Mouse (Mus musculus): ENCODE data around the gene Fbxo47. TPM values are rescaled to one million over a fixed set of nuclear protein-coding genes. Genes with fewer than 3 reads are reported as not detected.

Fbxo47 gene
- total RNA-seq (2017) = 0.53 to 2.1 TPM (median 1.5 TPM) in 3 replicates

DNA sequence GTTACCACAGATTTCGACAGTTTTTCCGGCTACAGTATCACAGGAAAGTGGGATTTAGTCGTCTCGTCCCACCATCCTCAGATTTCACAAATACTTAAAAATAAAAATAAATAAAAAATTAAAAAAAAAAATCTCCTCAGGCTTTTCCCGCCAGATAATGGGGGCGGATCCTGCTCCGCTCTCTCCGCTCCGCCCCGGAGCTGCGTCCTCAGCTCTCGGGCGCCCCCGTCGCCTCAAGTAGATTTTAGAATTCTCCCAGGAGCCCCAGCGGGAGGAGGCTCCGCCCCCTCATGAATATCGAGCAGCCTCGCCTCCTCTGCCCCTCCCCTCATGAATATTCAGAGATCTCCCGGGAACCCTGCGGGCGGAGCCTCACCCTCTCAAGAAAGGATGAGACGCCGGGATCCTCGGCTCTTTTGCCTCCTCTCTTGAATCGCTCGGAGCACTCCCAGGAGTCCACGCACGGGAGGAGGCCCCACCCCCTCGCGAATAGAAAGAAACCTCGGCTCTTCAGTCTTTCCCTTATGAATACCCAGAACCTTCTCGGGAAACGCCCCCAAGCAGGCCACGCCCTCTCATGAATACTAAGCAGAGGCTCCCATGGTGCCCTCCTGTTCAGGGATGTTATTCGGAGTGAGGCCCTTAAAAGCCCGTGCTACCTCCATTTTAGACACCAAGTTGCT, at the start of gene Fbxo47:
TSS of gene Fbxo47 (minus strand) at position 237 of the 683 bp plus-strand sequence.
- ATAC-seq (replicated peaks; ENCODE audit: insufficient number of reproducible peaks, low FRiP score, low TSS enrichment, poor library complexity, severe bottlenecking) = peak; percentile 95

DNA sequence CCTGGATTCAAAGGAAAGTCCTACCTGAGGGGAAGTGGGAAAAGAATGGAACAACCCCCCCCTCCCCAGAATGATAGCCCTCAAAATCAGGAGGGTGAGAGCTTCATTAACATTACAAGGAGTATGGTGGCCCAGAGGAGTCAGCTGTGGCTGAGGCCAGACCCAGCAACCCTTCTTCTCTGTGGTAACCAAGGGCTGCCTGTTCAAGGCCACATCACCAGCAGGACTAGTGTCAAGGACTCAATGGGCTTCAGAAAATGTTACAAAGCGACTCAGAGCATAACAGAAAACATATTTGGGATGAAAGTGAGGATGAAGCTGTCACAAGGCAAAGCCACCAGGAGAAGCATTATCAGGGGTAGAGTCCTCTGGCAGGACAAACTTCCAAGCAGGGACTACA, 49.6 kb upstream of the Fbxo47 start:
- no peak for ATAC-seq (replicated peaks; ENCODE audit: insufficient number of reproducible peaks, low FRiP score, low TSS enrichment, poor library complexity, severe bottlenecking)

DNA sequence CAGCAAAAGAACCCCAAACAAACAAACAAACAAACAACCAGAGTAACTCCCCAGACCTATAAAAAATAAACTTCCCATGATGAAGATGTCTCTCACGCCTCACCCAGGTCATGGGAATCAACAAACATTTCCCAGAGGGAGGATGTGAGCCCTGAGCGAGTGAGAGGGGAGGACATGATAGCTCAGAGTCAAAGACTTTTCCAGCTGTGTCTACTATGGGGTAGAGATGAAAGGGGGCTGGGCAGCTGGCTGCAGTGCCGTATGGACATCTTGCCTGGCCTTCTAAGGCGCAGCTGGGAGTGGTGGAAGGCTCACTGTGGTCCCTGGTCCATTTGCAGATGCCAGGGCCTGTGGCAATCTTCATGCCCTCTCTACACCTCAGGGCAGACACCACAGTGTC, 45.0 kb upstream of the Fbxo47 start:
- ATAC-seq (replicated peaks; ENCODE audit: insufficient number of reproducible peaks, low FRiP score, low TSS enrichment, poor library complexity, severe bottlenecking) = no peak

DNA sequence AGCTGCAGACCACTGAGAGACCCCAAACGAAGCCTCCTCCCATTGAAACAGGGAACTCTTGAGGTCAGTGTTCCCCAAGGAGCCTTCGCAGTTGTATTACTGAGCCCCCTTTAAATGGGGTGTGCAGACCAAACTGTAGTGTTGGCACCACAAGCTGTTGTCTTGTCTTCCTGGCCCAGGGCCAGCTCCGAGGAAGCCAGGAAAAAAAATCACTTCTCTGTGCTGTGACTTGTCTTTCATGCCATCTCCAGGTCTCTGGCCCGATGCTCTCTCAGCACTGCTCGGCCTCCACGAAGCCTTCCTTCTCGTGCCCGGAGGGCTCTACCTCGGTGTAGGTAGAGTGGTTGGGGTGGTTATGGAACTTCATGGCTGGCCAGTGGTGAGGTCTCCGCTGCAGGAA, 40.3 kb upstream of the Fbxo47 start:
- ATAC-seq (replicated peaks; ENCODE audit: insufficient number of reproducible peaks, low FRiP score, low TSS enrichment, poor library complexity, severe bottlenecking) = no peak

DNA sequence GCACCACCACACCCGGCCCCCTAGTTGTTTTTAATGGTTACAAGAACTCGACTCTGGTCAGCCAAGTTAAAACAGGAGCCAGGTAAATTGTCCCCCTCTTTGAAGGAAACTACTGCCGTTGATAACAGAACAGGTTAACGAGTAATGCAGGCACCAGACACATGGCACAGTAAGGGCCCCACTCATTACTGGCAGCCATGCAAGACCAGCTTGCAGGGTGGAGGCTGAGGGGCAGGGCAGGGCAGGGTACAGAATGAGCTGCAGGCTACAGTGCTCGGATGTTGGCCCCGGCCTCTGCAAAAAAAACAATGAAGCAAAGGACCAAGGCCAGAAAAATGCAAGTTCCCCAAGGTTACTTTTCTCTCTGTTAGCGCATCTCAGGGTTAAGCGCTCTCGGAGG, 39.7 kb upstream of the Fbxo47 start:
- no peak for ATAC-seq (replicated peaks; ENCODE audit: insufficient number of reproducible peaks, low FRiP score, low TSS enrichment, poor library complexity, severe bottlenecking)

DNA sequence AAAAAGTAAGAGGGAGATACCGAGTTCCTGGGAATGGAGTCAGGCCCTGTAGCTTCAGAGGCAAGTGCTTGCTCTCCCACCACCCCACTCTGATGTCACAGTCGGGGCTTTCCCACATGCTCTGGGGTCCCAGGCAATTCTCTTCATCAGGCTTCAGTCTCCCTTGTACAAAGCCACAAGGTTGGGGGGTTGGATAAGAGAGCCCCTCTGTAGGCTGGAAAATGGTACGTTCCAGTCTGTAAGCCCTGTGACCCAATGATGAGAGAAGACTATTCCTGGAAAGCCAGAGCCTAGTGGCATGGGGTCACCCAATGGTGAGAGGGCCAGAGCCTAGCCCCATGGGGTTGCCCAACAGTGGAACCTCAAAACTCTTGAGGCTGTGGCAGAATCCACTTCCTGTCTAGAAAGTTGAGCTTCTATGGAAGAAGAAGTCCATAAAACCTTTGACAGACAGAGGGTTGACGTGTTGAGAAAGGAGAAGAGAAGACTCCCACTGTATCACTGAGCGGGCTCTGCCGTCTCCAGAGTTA, 32.1 kb upstream of the Fbxo47 start:
- no peak for ATAC-seq (replicated peaks; ENCODE audit: insufficient number of reproducible peaks, low FRiP score, low TSS enrichment, poor library complexity, severe bottlenecking)

DNA sequence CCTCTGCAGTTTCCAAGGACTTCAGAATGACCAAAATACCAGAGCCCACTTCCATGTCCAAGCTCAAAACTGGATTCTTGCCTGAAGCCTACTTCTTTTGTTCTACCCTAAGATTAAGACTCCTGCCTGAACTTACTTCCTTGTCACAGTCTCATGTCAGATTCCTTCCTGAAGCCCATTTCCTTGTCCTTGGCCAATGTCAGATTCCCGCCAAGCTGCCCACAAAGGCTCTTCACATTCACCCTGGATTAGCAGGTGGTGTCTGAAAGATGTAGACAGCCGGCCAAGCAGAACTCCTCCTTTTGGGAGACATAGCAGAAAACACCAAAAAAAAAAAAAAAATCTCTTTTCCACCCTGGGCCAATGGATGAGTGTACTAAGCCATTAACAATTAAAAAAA, 31.5 kb upstream of the Fbxo47 start:
- ATAC-seq (replicated peaks; ENCODE audit: insufficient number of reproducible peaks, low FRiP score, low TSS enrichment, poor library complexity, severe bottlenecking) = no peak

DNA sequence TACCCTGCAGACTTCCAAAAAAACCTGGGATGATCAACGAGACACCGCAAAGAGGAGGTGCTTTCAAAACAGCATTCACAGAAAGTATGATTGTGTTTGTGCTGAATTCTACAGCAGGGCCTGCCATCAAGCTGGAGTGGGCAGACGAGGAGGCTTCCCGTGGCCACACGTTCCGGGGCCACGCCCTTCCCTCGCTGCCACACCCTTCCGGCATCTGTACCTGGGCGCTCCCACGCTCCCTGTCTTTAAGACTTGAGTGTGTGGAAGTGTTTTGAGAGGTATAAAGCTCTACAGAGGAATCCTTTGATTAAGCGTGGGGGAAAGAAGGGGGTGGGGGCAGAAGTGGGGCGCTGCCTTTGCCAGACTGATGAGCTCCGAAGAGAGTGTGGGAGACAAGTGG, 29.2 kb upstream of the Fbxo47 start:
- ATAC-seq (replicated peaks; ENCODE audit: insufficient number of reproducible peaks, low FRiP score, low TSS enrichment, poor library complexity, severe bottlenecking) = no peak

DNA sequence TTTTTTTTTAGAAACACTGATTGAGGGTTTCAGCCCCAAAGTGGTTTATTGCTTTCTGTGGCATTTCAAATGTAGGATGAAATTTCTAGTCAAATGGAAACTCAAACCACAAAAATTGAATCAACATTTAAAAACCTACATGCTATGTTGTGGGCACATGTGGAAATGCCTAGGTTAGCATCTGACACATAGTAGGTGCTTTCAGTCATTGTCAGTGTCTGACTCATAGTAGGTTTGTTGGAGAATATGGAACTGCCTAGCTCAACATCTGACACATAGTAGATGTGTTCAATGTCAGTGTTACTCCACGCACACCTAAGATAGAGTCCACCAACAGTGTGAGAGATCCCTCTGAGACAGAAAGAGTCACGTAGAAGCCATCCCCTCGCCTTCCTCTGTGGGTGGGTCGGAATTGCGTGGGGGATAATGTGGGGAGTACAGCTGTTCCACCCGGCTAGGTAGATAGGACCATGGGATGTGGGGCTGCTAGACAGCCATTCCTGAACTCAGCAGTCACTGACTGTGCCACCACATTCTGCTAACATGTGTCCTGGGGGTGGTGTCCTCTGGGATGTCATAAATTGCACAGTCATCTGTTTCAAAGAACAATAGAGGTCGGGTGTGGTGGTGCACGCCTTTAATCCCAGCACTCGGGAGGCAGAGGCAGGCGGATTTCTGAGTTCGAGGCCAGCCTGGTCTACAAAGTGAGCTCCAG, 24.8 kb upstream of the Fbxo47 start:
- ATAC-seq (replicated peaks; ENCODE audit: insufficient number of reproducible peaks, low FRiP score, low TSS enrichment, poor library complexity, severe bottlenecking) = no peak

DNA sequence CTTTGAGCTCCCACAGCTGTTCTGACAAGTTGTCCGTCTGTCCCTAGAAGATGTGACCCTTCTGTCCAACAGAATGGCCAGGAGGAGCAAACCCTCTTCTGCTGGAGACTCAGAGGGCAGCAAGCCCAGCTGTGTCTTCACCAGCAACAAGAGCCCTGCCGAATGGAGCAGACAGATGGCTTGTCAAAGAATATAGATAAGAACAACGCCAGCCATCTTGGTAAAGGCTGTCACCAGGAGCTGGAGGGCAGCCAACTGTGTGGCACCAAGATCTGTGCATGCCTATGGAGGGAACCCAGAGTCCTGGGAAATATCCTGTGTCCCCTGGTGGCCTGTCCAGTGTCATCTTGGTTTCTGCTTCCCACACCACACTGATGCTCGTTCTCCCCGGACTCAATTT, 24.0 kb upstream of the Fbxo47 start:
- ATAC-seq (replicated peaks; ENCODE audit: insufficient number of reproducible peaks, low FRiP score, low TSS enrichment, poor library complexity, severe bottlenecking) = no peak

DNA sequence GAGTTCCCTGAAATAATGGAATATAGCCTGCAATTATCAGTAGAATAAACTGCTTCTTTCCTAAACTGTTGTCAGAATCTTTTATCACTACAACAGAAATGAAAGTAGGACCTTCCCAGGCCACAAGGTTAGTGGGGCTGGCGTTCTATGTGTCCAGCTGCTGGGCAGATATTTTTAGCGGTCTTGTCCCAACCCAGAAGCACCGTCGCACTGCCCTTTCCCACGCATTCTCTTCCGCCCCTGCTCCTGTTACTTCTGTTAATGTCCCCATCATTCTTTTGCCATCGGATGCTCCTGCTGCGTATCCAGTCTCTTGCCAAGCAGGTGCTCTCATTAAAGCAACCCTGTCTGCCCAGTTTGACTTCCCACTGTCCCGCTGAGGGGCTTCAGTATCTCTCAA, 23.0 kb upstream of the Fbxo47 start:
- ATAC-seq (replicated peaks; ENCODE audit: insufficient number of reproducible peaks, low FRiP score, low TSS enrichment, poor library complexity, severe bottlenecking) = no peak

DNA sequence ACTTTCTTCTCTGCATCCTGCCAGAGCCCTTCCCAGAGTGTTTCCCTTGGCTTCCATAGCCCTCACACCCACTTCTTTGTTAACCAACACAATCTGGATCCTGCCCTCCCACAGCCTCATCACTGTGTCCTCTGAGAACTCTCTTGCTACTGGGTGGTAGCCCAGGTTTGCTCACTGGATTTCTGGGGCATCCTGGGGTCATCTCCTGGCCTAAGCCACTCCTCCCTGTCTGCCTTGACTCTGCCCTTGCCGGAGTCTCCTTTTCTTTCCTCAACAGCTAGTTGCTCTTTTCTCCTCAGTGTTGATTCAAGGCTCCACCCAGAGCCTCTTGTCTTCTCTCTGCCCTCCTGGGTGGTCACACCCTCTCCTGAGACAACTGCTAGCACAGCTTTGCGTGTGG, 22.0 kb upstream of the Fbxo47 start:
- ATAC-seq (replicated peaks; ENCODE audit: insufficient number of reproducible peaks, low FRiP score, low TSS enrichment, poor library complexity, severe bottlenecking) = no peak

DNA sequence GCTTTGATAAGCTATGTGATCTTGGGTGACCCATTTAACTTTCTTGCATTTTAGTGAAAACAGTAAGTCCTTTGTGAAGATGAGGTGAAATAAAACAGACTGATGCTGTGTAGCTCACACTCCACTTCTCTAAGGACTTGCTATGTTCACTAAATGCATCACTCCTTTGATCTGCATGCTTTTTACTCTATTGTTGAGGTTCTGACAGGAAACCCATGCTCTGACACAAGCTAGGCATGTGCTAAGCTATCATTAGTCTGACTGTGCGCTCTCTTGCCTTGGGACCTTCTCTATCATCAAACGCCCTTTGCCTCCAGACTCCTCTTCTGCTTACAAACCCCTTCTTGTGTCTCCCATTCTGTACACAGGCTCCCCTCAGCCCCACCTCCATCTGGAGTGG, 21.6 kb upstream of the Fbxo47 start:
- no peak for ATAC-seq (replicated peaks; ENCODE audit: insufficient number of reproducible peaks, low FRiP score, low TSS enrichment, poor library complexity, severe bottlenecking)

DNA sequence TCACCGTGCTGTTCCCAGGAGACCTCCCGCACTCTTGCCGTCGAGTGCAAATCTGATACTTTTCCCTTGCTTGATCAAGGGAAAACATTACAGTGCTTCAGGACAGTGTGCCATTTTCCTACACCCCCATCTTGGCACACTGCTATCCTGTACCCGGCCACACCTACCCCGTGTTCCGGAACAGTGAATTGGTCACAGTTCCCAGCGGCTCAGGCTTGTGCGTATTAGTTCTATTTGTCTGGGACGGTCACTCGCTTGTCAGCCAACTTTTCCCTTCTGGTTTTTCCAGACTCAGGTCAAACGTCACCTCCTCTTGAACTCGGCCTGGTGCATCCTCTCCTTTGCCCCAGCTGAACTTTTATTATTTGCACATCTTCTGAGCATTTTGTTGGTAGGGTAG, 20.8 kb upstream of the Fbxo47 start:
- ATAC-seq (replicated peaks; ENCODE audit: insufficient number of reproducible peaks, low FRiP score, low TSS enrichment, poor library complexity, severe bottlenecking) = no peak

DNA sequence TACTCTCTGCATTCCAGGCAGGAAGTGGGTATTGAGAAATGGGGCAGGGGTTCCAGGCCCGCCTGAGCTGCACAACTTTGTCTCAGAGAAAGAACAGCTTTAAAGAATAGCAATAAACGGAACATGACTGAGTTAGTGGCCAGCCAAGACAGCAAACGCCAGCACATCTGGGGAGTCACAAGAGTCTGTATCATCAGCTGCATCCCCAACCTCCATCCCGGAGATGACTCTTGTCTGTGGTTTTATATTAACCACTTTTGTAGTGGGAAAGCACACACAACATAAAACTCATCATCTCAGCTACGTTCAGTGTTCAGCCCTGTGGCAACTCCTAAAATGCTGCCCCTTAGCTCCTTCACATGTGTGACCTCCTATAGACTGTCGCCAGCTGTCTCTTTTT, 17.9 kb upstream of the Fbxo47 start:
- ATAC-seq (replicated peaks; ENCODE audit: insufficient number of reproducible peaks, low FRiP score, low TSS enrichment, poor library complexity, severe bottlenecking) = no peak

DNA sequence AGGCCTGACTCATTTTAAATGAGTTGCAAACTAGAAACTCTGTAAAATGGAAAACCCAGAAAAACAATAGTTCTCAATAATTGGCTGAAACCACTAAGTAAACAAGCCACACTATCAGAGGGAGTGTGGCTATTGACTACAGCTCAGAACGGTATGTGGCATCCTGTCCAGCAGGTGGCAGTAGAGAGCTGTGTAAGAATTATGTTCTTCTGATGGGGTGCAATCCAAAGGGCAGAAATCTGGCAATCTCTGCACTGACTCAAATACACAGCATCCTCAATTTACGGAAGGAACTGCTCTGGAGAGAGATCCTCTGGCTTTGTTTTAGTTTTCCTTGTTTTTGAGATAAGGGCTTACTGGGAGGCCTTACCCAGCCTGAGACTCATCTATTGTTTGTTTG, 15.9 kb upstream of the Fbxo47 start:
- peak; percentile 96 for ATAC-seq (replicated peaks; ENCODE audit: insufficient number of reproducible peaks, low FRiP score, low TSS enrichment, poor library complexity, severe bottlenecking)

DNA sequence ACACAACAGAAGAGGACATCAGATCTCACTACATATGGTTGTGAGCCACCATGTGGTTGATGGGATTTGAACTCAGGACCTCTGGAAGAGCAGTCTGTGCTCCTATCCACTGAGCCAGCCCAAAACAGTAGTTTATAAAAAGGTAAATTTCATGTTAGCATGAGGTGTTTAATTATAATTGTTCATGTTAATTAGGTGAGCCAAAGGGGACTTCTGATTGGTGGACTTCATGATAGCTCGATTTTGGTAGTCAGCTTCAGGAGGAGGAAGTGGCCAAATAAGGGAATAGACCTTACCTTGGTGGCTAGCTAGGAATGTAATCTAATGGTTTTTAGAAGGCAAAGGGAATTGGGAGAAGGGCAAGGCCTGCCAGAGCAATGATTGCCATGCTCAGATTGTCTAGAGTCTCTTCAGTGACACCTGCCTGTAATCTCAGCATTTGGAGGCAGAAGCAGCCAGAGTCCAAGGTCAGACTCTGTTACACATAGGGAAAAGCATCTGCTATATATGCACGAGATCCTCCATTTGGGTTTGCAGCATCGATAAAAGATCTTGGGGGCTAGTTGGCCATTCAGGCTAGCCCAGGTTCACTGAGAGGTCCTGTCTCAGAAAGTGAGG, 13.7 kb upstream of the Fbxo47 start:
- ATAC-seq (replicated peaks; ENCODE audit: insufficient number of reproducible peaks, low FRiP score, low TSS enrichment, poor library complexity, severe bottlenecking) = no peak

DNA sequence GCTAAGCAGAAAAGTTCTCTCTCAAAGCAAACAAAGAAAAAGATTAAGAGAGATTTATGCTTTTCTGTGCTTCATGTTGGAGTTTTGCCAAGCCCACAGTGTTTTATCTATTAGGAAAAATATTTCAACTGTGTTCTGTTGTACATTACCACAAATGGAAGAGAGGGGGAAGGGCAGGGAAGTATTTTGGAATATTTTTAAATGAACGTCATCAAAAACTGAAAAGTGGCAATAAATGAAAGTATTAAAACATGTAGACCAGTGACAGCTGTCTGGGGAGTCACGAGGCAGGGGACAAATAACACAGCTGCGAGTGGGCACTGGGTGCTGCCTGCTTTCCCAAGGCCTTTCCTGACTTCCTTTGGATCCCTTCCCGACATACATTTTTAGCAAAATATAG, 12.7 kb upstream of the Fbxo47 start:
- no peak for ATAC-seq (replicated peaks; ENCODE audit: insufficient number of reproducible peaks, low FRiP score, low TSS enrichment, poor library complexity, severe bottlenecking)

DNA sequence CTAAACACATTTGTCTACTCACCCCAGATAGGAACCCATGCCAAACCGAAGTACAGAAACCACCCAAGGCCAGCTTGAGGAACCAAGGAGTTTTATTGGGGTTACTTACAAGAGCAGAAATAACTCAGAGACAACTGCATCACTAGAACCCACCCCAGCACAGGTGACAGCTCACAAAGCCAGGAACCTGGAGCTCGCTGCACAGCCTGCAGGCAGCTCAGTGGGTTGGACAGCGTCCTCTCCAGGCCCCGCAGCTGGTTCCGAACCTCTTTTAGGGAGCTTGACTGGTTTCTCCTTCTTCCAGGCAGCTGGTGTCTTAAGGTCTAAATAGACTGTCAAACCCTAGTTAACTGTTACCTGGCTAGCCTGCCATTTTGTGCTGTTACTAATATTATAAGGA, 7.9 kb upstream of the Fbxo47 start:
- ATAC-seq (replicated peaks; ENCODE audit: insufficient number of reproducible peaks, low FRiP score, low TSS enrichment, poor library complexity, severe bottlenecking) = no peak
